Mouse (Mus musculus) forebrain, postnatal 0 days (tissue): Measurements from ENCODE around the gene Ndufaf4. TPM values are rescaled to one million over a fixed set of nuclear protein-coding genes. Genes with fewer than 3 reads are reported as not detected.
A peak's percentile ranks its signal among the peaks of the same experiment; 100 is the strongest.
"Not testable (repeated sequence)": the region's sequence is repeated elsewhere in the genome, so short reads cannot be mapped to it uniquely, and the experiment has no call there.

Experiments
- ATAC-seq: fragments of 200-750 bp; cut with Nextera tagmentation; 2 replicates; pipeline ENCODE4 v1.8.0; 2017; ENCODE audit warnings: mild to moderate bottlenecking, moderate library complexity
- DNase-seq: peaks from one replicate; pipeline ENCODE4 v3.0.0-alpha.2; 2015
- H3K27ac ChIP-seq: fragments of 300-500 bp; sonication (generic); 2 replicates; pipeline ENCODE4 v1.5.1; 2014; ENCODE audit warnings: low read depth, mild to moderate bottlenecking, antibody characterized with exemption, low read length, moderate library complexity, mixed read lengths
- H3K27me3 ChIP-seq: fragments of 300-500 bp; sonication (generic); 2 replicates; pipeline ENCODE4 v1.6.1; 2014; ENCODE audit warnings: mild to moderate bottlenecking, low read length, mixed read lengths; ENCODE audit not compliant: insufficient read depth
- H3K36me3 ChIP-seq: fragments of 300-500 bp; sonication (generic); 2 replicates; pipeline ENCODE4 v1.6.1; 2014; ENCODE audit warnings: mild to moderate bottlenecking, moderate library complexity; ENCODE audit not compliant: insufficient read depth
- H3K4me1 ChIP-seq: fragments of 300-500 bp; sonication (generic); 2 replicates; pipeline ENCODE4 v1.6.1; 2014; ENCODE audit warnings: antibody characterized with exemption; ENCODE audit not compliant: insufficient read depth
- H3K4me2 ChIP-seq: fragments of 300-500 bp; sonication (generic); 2 replicates; pipeline ENCODE4 v1.6.1; 2014; ENCODE audit warnings: low read depth, mild to moderate bottlenecking, moderate library complexity
- H3K4me3 ChIP-seq: fragments of 300-500 bp; sonication (generic); 2 replicates; pipeline ENCODE4 v1.5.1; 2014; ENCODE audit warnings: low read depth, low read length, mixed read lengths
- H3K9ac ChIP-seq: fragments of 300-500 bp; sonication (generic); 2 replicates; pipeline ENCODE4 v1.6.1; 2014; ENCODE audit warnings: mild to moderate bottlenecking
- H3K9me3 ChIP-seq: fragments of 300-500 bp; sonication (generic); 2 replicates; pipeline ENCODE4 v1.6.1; 2016; ENCODE audit warnings: low read length
- CTCF ChIP-seq: sonication (generic); IDR thresholded peaks from 2 replicates; pipeline ENCODE4 v1.5.1; 2016; ENCODE audit warnings: antibody characterized with exemption, control low read depth, low read depth
- WGBS: fragments of 180-500 bp; shearing (Covaris S2); extraction: QIAGEN DNeasy Blood & Tissue Kit; methylation state at CpG from one replicate; pipeline ENCODE4 v1.1.7; 2014; 5-methylcytosine and 5-hydroxymethylcytosine counted together
- polyA plus RNA-seq: library from polyadenylated mRNA; unstranded; fragments of >200 nt; fragmentation: Nextera tagmentation; extraction: Ambion mirVana; gene quantifications from 2 replicates; pipeline ENCODE4 v1.2.1, GENCODE M21; 2015
- total RNA-seq: library from RNA; depleted of rRNA; stranded (reverse); fragments of >200 nt; gene quantifications from 2 replicates; pipeline ENCODE4 v1.2.3, GENCODE M21; 2014; rRNA removed

Gene Ndufaf4
- total RNA-seq (27.5 and 29.3 TPM in 2 replicates), polyA plus RNA-seq (71.1 and 76.2 TPM in 2 replicates)

- H3K4me1 ChIP-seq = 0 out of 2 replicates have a peak, but pooled peaks cover 6% of the 10 kb centered on the region
- H3K27me3 ChIP-seq = no peaks in the 10 kb centered on the region
- H3K9ac ChIP-seq = peak within 1 kb of the TSS; percentile 79
- peaks cover 18% of the 10 kb centered on the region for H3K36me3 ChIP-seq
- ATAC-seq = peak; percentile 99
- H3K9me3 ChIP-seq = no peaks in the 10 kb centered on the region
- WGBS = under 1% methylated on average over 58 of the region's 58 CpGs
- peak; percentile 99 for TF ChIP-seq CTCF
- peak within 1 kb of the TSS; percentile 84 for H3K4me3 ChIP-seq
- peak; percentile 98 for DNase-seq
- H3K27ac ChIP-seq = peak within 1 kb of the TSS; percentile 57; the same call in 1 of the 2 replicates
- H3K4me2 ChIP-seq = peak within 1 kb of the TSS; percentile 54
These were observed at the start of gene Ndufaf4 for GRCm38 (mm10) chr4:24897851-24898515. Gene Ndufaf4, plus strand, starts transcription at chr4:24898083.

GRCm38 (mm10) chr4:24850401-24851325 is 47.2 kb upstream of the Ndufaf4 start, which contains the start of gene Klhl32:
Gene Klhl32, minus strand, starts transcription at chr4:24851124.
- Histone ChIP-seq H3K27ac (peak within 1 kb of the TSS; percentile 95), H3K4me2 (peak within 1 kb of the TSS; percentile 65), H3K27me3 (no peaks in the 10 kb centered on the region), H3K9me3 (no peaks in the 10 kb centered on the region), H3K9ac (peak within 1 kb of the TSS; percentile 80), H3K4me3 (peak within 1 kb of the TSS; percentile 64), H3K4me1 (peaks cover 14% of the 10 kb centered on the region; the same call in 1 of the 2 replicates), H3K36me3 (no peaks in the 10 kb centered on the region)
- DNase-seq (peak; percentile 92), ATAC-seq (peak; percentile 96)
- no peak for TF ChIP-seq CTCF
- WGBS = under 1% methylated on average over 58 of the region's 63 CpGs

GRCm38 (mm10) chr4:24865691-24866090 is 32.2 kb upstream of the Ndufaf4 start:
- Histone ChIP-seq H3K4me2 (no peak overlapping the region), H3K27ac (no peak overlapping the region), H3K36me3 (no peaks in the 10 kb centered on the region), H3K9ac (no peak overlapping the region), H3K9me3 (no peaks in the 10 kb centered on the region), H3K4me1 (no peaks in the 10 kb centered on the region), H3K27me3 (no peaks in the 10 kb centered on the region), H3K4me3 (no peak overlapping the region)
- WGBS = 54% methylated on average over 6 of the region's 6 CpGs
- DNase-seq (no peak), ATAC-seq (no peak)
- no peak for TF ChIP-seq CTCF

- 72% methylated on average over 4 of the region's 4 CpGs for WGBS
These were observed 28.7 kb upstream of the Ndufaf4 start for GRCm38 (mm10) chr4:24869230-24869629.

GRCm38 (mm10) chr4:24889386-24889785 is 8.5 kb upstream of the Ndufaf4 start:
- WGBS = 33% methylated on average over 2 of the region's 2 CpGs
- not testable (repeated sequence) for H3K27ac ChIP-seq, H3K27me3 ChIP-seq, H3K9me3 ChIP-seq, H3K4me1 ChIP-seq, H3K36me3 ChIP-seq, H3K9ac ChIP-seq, H3K4me2 ChIP-seq, H3K4me3 ChIP-seq, ATAC-seq, DNase-seq

More at GRCm38 (mm10) chr4:24869230-24869629, 28.7 kb upstream of the Ndufaf4 start:
- Histone ChIP-seq H3K4me2 (no peak overlapping the region), H3K9ac (no peak overlapping the region), H3K4me1 (no peaks in the 10 kb centered on the region), H3K4me3 (no peak overlapping the region), H3K27ac (no peak overlapping the region), H3K27me3 (no peaks in the 10 kb centered on the region), H3K36me3 (no peaks in the 10 kb centered on the region), H3K9me3 (no peaks in the 10 kb centered on the region)
- ATAC-seq = no peak
- DNase-seq = no peak
- TF ChIP-seq CTCF = no peak

GRCm38 (mm10) chr4:24892293-24892692 is 5.6 kb upstream of the Ndufaf4 start:
- ATAC-seq, H3K4me1 ChIP-seq: not testable (repeated sequence)

More at GRCm38 (mm10) chr4:24892293-24892692, 5.6 kb upstream of the Ndufaf4 start:
- H3K4me3 ChIP-seq, H3K36me3 ChIP-seq, H3K27me3 ChIP-seq, H3K4me2 ChIP-seq, DNase-seq, H3K9ac ChIP-seq, H3K27ac ChIP-seq, H3K9me3 ChIP-seq: not testable (repeated sequence)
- WGBS = 60% methylated on average over 2 of the region's 2 CpGs
